Mouse (Mus musculus): ENCODE results near the gene Pdgfc. TPM values are rescaled to one million over a fixed set of nuclear protein-coding genes. Genes with fewer than 3 reads are reported as not detected.

The Pdgfc gene
- polyA plus RNA-seq, 1 experiment from 2014 or later, result 7.9 TPM

DNA sequence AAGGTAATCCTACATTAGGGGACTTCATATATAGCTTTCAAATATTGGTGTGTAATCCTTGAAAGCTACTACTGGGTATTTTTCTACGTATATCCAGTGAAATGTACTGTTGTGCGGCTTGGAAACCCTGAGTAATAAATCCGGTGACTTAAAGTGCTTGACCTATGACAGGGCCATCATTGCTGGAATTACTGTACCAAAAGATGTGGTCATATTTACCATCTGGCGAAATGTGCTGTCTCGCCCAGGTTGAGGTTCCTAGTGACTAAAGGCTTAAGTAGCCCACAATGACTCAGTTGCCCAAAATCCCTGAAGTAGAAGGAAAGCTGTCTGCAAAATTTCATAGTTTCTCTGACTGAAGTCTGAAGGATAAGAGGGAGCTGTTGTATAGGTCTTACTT is 127.9 kb downstream of the Pdgfc start:
- WGBS, result 91% methylated on average over 5 of the region's 5 CpGs
- H3K9ac ChIP-seq (ENCODE audit: low read length), result no peak overlapping the region
- H3K9me3 ChIP-seq (ENCODE audit: control insufficient read depth, low read length), result no peaks in the 10 kb centered on the region
- no peaks in the 10 kb centered on the region for H3K27me3 ChIP-seq (ENCODE audit: control insufficient read depth, insufficient read depth, low read length)
- H3K4me1 ChIP-seq (replicated peaks; ENCODE audit: control insufficient read depth, insufficient read depth), result no peaks in the 10 kb centered on the region
- H3K36me3 ChIP-seq (ENCODE audit: control insufficient read depth, insufficient read depth, low read length), result no peaks in the 10 kb centered on the region
- no peak overlapping the region for H3K4me2 ChIP-seq (replicated peaks; ENCODE audit: low read depth)
- no peak overlapping the region for H3K27ac ChIP-seq (replicated peaks)
- DNase-seq (ENCODE audit: low spot score) (no peak), ATAC-seq (ENCODE audit: low FRiP score, low TSS enrichment) (no peak)
- TF ChIP-seq CTCF (IDR thresholded peaks at IDR 0.05; ENCODE audit: low read depth) (no peak), EP300 (optimal IDR thresholded peaks at IDR 0.05) (no peak)
- no peak overlapping the region for H3K4me3 ChIP-seq (ENCODE audit: low read depth, low read length)

DNA sequence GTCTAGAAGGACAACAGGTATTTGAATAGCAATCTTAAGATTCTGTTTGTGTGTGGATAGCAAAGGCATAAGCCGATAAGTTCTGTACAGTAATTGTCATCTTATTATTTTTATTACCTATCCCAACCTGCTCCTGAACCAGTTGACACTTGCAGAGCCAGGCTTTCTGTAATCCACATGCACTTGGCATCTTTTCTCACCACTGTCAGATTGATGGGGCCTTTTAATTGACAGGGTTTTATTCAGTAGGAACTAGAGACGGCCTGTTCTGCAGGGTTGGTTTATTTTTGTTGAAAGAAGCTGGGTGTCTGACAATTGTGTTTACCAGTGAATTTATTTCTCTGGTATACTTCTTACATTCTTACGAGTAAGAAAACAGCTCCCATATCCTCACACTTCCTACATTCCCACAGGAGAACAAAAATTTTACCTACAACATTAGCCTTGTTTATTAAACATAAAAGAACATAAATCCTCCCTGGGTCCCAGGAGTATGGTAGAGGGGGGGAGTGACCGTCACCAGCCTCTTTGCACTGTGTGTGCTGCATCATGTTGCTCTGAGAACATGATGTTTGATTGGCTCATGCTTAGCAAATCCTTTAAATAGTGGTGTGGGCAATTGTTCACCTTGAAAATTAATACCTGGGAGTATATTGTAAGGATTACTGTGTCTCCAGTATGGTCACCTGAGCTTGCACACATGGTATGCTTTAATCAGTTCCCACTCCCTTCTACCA is 134.0 kb downstream of the Pdgfc start:
- Histone ChIP-seq H3K4me2 (replicated peaks; ENCODE audit: low read depth) (no peak overlapping the region), H3K4me1 (replicated peaks; ENCODE audit: control insufficient read depth, insufficient read depth) (no peaks in the 10 kb centered on the region), H3K27me3 (ENCODE audit: control insufficient read depth, insufficient read depth, low read length) (no peaks in the 10 kb centered on the region), H3K9me3 (ENCODE audit: control insufficient read depth, low read length) (no peaks in the 10 kb centered on the region), H3K4me3 (ENCODE audit: low read depth, low read length) (no peak overlapping the region), H3K27ac (replicated peaks) (no peak overlapping the region), H3K36me3 (ENCODE audit: control insufficient read depth, insufficient read depth, low read length) (no peaks in the 10 kb centered on the region), H3K9ac (ENCODE audit: low read length) (no peak overlapping the region)
- ATAC-seq (ENCODE audit: low FRiP score, low TSS enrichment) (no peak), DNase-seq (ENCODE audit: low spot score) (no peak)
- TF ChIP-seq EP300 (optimal IDR thresholded peaks at IDR 0.05) (no peak), CTCF (IDR thresholded peaks at IDR 0.05; ENCODE audit: low read depth) (no peak)
- 54% methylated on average over 4 of the region's 4 CpGs for WGBS

DNA sequence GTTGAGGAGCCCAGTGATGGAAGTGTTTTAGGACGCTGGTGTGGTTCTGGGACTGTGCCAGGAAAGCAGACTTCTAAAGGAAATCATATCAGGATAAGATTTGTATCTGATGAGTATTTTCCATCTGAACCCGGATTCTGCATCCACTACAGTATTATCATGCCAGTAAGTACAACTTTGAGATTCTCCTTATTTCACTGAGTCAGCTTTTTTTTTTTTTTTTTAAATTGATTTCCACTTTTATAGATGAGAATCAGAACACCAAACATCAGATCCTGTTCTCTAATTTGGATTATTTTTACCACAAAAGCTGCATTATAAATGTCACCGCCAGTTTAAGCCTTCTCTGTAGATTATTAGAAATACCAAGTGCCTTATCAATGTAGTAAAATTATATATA is 138.6 kb downstream of the Pdgfc start:
- no peak overlapping the region for H3K27ac ChIP-seq (replicated peaks)
- DNase-seq (ENCODE audit: low spot score) (no peak), ATAC-seq (ENCODE audit: low FRiP score, low TSS enrichment) (no peak)
- H3K36me3 ChIP-seq (ENCODE audit: control insufficient read depth, insufficient read depth, low read length), result no peaks in the 10 kb centered on the region
- no peaks in the 10 kb centered on the region for H3K9me3 ChIP-seq (ENCODE audit: control insufficient read depth, low read length)
- no peak overlapping the region for H3K4me3 ChIP-seq (ENCODE audit: low read depth, low read length)
- H3K4me1 ChIP-seq (replicated peaks; ENCODE audit: control insufficient read depth, insufficient read depth), result no peaks in the 10 kb centered on the region
- WGBS, result 82% methylated on average over 3 of the region's 3 CpGs
- no peak overlapping the region for H3K9ac ChIP-seq (ENCODE audit: low read length)
- H3K27me3 ChIP-seq (ENCODE audit: control insufficient read depth, insufficient read depth, low read length), result no peaks in the 10 kb centered on the region
- H3K4me2 ChIP-seq (replicated peaks; ENCODE audit: low read depth), result no peak overlapping the region
- no peak for TF ChIP-seq EP300 (optimal IDR thresholded peaks at IDR 0.05)
- no peak for TF ChIP-seq CTCF (IDR thresholded peaks at IDR 0.05; ENCODE audit: low read depth)

DNA sequence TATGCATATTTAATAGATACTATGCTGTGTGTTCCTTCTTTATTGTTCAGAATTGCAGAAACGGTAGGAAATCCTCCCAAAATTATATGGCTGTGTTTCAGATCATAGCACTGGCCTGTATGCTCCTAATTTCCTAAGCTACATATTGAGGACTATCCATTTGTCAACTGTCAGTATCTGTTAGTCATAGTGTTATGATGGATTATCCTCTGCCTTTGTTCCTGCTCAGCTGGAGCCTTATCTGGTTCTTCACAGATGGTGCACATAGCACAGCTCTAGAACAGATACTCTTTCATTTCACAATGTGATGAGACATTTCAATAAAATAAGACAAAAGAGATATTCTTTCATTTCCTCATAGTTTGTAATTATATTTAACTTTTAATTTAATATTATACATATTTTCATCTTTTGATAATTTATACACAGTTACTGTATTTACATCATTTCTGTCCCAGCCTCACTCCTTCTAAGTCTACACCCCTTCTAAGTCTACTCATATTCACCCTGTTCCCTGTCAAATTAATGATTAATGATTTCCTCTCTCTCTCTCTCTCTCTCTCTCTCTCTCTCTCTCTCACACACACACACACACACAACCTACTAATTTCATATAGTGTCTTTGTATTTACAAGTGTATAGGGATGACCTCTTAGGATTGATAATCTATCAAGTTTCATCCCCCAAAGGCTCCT is 145.2 kb downstream of the Pdgfc start:
- Histone ChIP-seq H3K9ac (ENCODE audit: low read length) (no peak overlapping the region), H3K36me3 (ENCODE audit: control insufficient read depth, insufficient read depth, low read length) (no peaks in the 10 kb centered on the region), H3K9me3 (ENCODE audit: control insufficient read depth, low read length) (no peaks in the 10 kb centered on the region), H3K4me3 (ENCODE audit: low read depth, low read length) (no peak overlapping the region), H3K4me2 (replicated peaks; ENCODE audit: low read depth) (no peak overlapping the region), H3K27ac (replicated peaks) (no peak overlapping the region), H3K4me1 (replicated peaks; ENCODE audit: control insufficient read depth, insufficient read depth) (no peaks in the 10 kb centered on the region), H3K27me3 (ENCODE audit: control insufficient read depth, insufficient read depth, low read length) (no peaks in the 10 kb centered on the region)
- DNase-seq (ENCODE audit: low spot score) (no peak), ATAC-seq (ENCODE audit: low FRiP score, low TSS enrichment) (no peak)
- WGBS, result 72% methylated on average over 1 of the region's 1 CpGs
- TF ChIP-seq EP300 (optimal IDR thresholded peaks at IDR 0.05), result no peak
- TF ChIP-seq CTCF (IDR thresholded peaks at IDR 0.05; ENCODE audit: low read depth), result no peak

DNA sequence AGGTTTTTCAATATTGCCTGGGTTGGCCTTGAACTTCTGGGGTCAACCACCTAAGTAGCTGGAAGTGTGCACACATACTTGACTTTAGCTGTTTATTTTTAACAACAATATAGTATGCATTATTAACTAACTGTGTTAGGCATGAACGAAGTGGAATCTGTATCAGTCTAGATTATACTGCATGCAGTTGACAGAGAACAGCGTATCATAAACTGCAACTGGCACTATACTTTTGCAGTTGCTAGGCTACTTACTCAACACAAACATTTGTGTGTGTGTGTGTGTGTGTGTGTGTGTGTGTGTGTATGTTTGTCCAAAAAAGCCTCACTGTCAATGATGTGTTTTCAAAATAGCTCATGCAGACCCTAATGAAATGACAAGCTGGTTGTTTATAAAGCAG is 160.7 kb downstream of the Pdgfc start:
- H3K36me3 ChIP-seq (ENCODE audit: control insufficient read depth, insufficient read depth, low read length), result no peaks in the 10 kb centered on the region
- H3K9me3 ChIP-seq (ENCODE audit: control insufficient read depth, low read length), result no peaks in the 10 kb centered on the region
- H3K4me2 ChIP-seq (replicated peaks; ENCODE audit: low read depth), result no peak overlapping the region
- no peaks in the 10 kb centered on the region for H3K4me1 ChIP-seq (replicated peaks; ENCODE audit: control insufficient read depth, insufficient read depth)
- DNase-seq (ENCODE audit: low spot score) (no peak), ATAC-seq (ENCODE audit: low FRiP score, low TSS enrichment) (no peak)
- no peaks in the 10 kb centered on the region for H3K27me3 ChIP-seq (ENCODE audit: control insufficient read depth, insufficient read depth, low read length)
- no peak for TF ChIP-seq EP300 (optimal IDR thresholded peaks at IDR 0.05)
- no peak for TF ChIP-seq CTCF (IDR thresholded peaks at IDR 0.05; ENCODE audit: low read depth)
- 39% methylated on average over 2 of the region's 2 CpGs for WGBS
- no peak overlapping the region for H3K27ac ChIP-seq (replicated peaks)
- no peak overlapping the region for H3K4me3 ChIP-seq (ENCODE audit: low read depth, low read length)
- H3K9ac ChIP-seq (ENCODE audit: low read length), result no peak overlapping the region

DNA sequence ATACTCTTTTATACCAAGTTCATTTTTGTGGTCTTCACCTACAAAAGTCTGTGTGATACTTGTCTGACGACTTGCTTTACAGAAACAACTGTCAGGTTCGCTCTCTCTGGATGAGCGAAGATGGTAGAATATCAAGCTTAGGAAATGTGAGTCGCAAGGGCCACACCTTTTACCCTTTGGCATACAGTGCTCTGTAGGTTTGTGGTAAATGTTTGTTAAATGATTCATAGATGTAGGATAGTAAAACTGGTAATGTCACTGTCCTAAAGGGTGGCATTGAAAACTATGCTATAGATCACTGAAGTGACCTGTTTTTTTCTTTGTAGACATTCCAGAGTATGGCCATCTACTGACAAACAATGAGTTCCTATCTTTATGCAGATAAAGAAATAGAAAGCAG is 161.4 kb downstream of the Pdgfc start:
- Histone ChIP-seq H3K9ac (ENCODE audit: low read length) (no peak overlapping the region), H3K9me3 (ENCODE audit: control insufficient read depth, low read length) (no peaks in the 10 kb centered on the region), H3K4me1 (replicated peaks; ENCODE audit: control insufficient read depth, insufficient read depth) (no peaks in the 10 kb centered on the region), H3K27me3 (ENCODE audit: control insufficient read depth, insufficient read depth, low read length) (no peaks in the 10 kb centered on the region), H3K27ac (replicated peaks) (no peak overlapping the region), H3K4me3 (ENCODE audit: low read depth, low read length) (no peak overlapping the region), H3K36me3 (ENCODE audit: control insufficient read depth, insufficient read depth, low read length) (no peaks in the 10 kb centered on the region), H3K4me2 (replicated peaks; ENCODE audit: low read depth) (no peak overlapping the region)
- 66% methylated on average over 4 of the region's 4 CpGs for WGBS
- peak; percentile 83 for ATAC-seq (ENCODE audit: low FRiP score, low TSS enrichment)
- TF ChIP-seq EP300 (optimal IDR thresholded peaks at IDR 0.05) (no peak), CTCF (IDR thresholded peaks at IDR 0.05; ENCODE audit: low read depth) (no peak)
- DNase-seq (ENCODE audit: low spot score), result no peak
